Mouse (Mus musculus) mouse embryonic stem cell (cell line): Measurements from ENCODE around the gene Olfr611.
"Not testable (repeated sequence)": the region's sequence is repeated elsewhere in the genome, so short reads cannot be mapped to it uniquely, and the experiment has no call there.

Source experiments
- in situ Hi-C, 2 experiments: fragments of 300-500 bp; cut with MboI; formaldehyde crosslinking; loops; 1 replicate in 1 of 2; 3 replicates in 1 of 2; pipeline ENCODE4 v1.14.3; 2019 to 2020; ENCODE audit warnings: low sequenced_read_pairs in 2 of 2, low pct_unique_long_range_greater_than_20kb in 1 of 2, mixed read lengths in 1 of 2; ENCODE audit not compliant: unreplicated experiment in 1 of 2

Olfr611 gene

GRCm38 (mm10) chr7:103520746-103521145 lies at the start of gene Olfr611:
TSS of gene Olfr611 (minus strand) at chr7:103520846.
- in situ Hi-C loops, result not testable (repeated sequence)

- in situ Hi-C loops, result no loop called here
Measured at GRCm38 (mm10) chr7:103569043-103569442, 48.4 kb upstream of the Olfr611 start, which contains the start of gene Olfr616. TSS of gene Olfr616 (minus strand) at chr7:103569143.

- in situ Hi-C loops, result no loop called here
Measured at GRCm38 (mm10) chr7:103555779-103556178, 35.1 kb upstream of the Olfr611 start, which contains the start of gene Olfr615. TSS of gene Olfr615 (plus strand) at chr7:103556079.

GRCm38 (mm10) chr7:103547774-103548173 lies 27.1 kb upstream of the Olfr611 start, which contains the start of gene Olfr613:
TSS of gene Olfr613 (plus strand) at chr7:103548074.
- in situ Hi-C loops, result no loop called here

GRCm38 (mm10) chr7:103542617-103543016 lies 22.0 kb upstream of the Olfr611 start, which contains the start of gene Olfr612:
TSS of gene Olfr612 (minus strand) at chr7:103542717.
- in situ Hi-C loops, result not testable (repeated sequence)

- in situ Hi-C loops, result no loop called here
Measured at GRCm38 (mm10) chr7:103512022-103512421, 8.6 kb downstream of the Olfr611 start, which contains the start of gene Olfr610. TSS of gene Olfr610 (minus strand) at chr7:103512122.

- in situ Hi-C loops, result no loop called here
Measured at GRCm38 (mm10) chr7:103497962-103498361, 22.7 kb downstream of the Olfr611 start, which contains the start of gene Olfr609. TSS of gene Olfr609 (minus strand) at chr7:103498062.

GRCm38 (mm10) chr7:103477106-103477505 lies 43.5 kb downstream of the Olfr611 start:
- in situ Hi-C loops, result not testable (repeated sequence)

GRCm38 (mm10) chr7:103469577-103469976 lies 51.1 kb downstream of the Olfr611 start, which contains the start of gene Olfr608:
TSS of gene Olfr608 (plus strand) at chr7:103469877.
- in situ Hi-C loops, result no loop called here
